Comparison of ENCODE assay signal across 8 mouse cellular contexts in genomic region chr17:23585721-23586491, GRCm38 (mm10). TPM values are rescaled to one million over a fixed set of nuclear protein-coding genes. Genes with fewer than 3 reads are reported as not detected.
DNase-seq lines count a peak whose midpoint lies in the region; TF ChIP-seq lines count a peak whose summit lies in the region.

No protein-coding gene starts in this region.

- WGBS in forebrain, embryonic 10.5 days, result under 1% methylated on average over 22 of the region's 22 CpGs
- 1% methylated on average over 22 of the region's 22 CpGs for WGBS in lung, adult 2 months

- H3K9me3 ChIP-seq in E14TG2a.4 (ENCODE audit: low read length), result no peaks in the 10 kb centered on the region
- no peaks in the 10 kb centered on the region for H3K9me3 ChIP-seq in forebrain, embryonic 10.5 days

- DNase-seq in brain, adult 2 months (ENCODE audit: low read depth, low spot score), result peak; percentile 94
- peak; percentile 69 for DNase-seq in forebrain, embryonic 10.5 days (ENCODE audit: extremely low spot score, low spot score)
- peak; percentile 28 to 70 for DNase-seq in heart, postnatal 14 days
- DNase-seq in layer of hippocampus, adult 18-20 months (ENCODE audit: low spot score in 2 of 2), result peak; percentile 63 to 84
- DNase-seq in lung, adult 2 months, result peak; percentile 35
- DNase-seq in ovary, postnatal 14 days (ENCODE audit: low spot score), result peak; percentile 52
- no peak for DNase-seq in thymus, postnatal 25 days

- intact Hi-C loops in heart, postnatal 14 days (cut with DNase I), result no loop called here

- TF ChIP-seq POLR2A in lung, adult 2 months (IDR thresholded peaks at IDR 0.05; ENCODE audit: borderline replicate concordance, extremely low read depth, low read depth, low read length), result peak; percentile 49; the same call in 1 of the 2 replicates

- peak overlapping the region; percentile 93 for H3K4me3 ChIP-seq in E14TG2a.4 (replicated peaks; ENCODE audit: low read length)
- peak overlapping the region; percentile 82 for H3K4me3 ChIP-seq in forebrain, embryonic 10.5 days
- peak overlapping the region; percentile 83 for H3K4me3 ChIP-seq in lung, adult 2 months (replicated peaks; ENCODE audit: extremely low read depth, low read depth, low read length)

- no peaks in the 10 kb centered on the region for H3K27me3 ChIP-seq in E14TG2a.4 (ENCODE audit: insufficient read depth, low read length)
- no peaks in the 10 kb centered on the region for H3K27me3 ChIP-seq in forebrain, embryonic 10.5 days (ENCODE audit: poor library complexity, severe bottlenecking)

- peak overlapping the region; percentile 86 for H3K27ac ChIP-seq in forebrain, embryonic 10.5 days

- TF ChIP-seq CTCF in E14TG2a.4 (conservative IDR thresholded peaks at IDR 0.05; ENCODE audit: low read length), result no peak
- no peak for TF ChIP-seq CTCF in lung, adult 2 months (IDR thresholded peaks at IDR 0.05; ENCODE audit: insufficient read depth, low read length)

- H3K4me1 ChIP-seq in E14TG2a.4 (replicated peaks; ENCODE audit: low read depth, low read length), result peaks cover 32% of the 10 kb centered on the region
- H3K4me1 ChIP-seq in forebrain, embryonic 10.5 days, result peaks cover 31% of the 10 kb centered on the region
- H3K4me1 ChIP-seq in lung, adult 2 months (ENCODE audit: control insufficient read depth, insufficient read depth, low read length), result peaks cover 2% of the 10 kb centered on the region; the same call in 1 of the 2 replicates

- H3K36me3 ChIP-seq in E14TG2a.4 (ENCODE audit: insufficient read depth, low read length), result peaks cover 33% of the 10 kb centered on the region
- peaks cover 32% of the 10 kb centered on the region for H3K36me3 ChIP-seq in forebrain, embryonic 10.5 days (replicated peaks)

RNA-seq across cellular contexts. Expression of gene Zfp13, which starts 13.4 kb away (rescaled TPM):
- polyA plus RNA-seq in forebrain, embryonic 10.5 days (2016; fragmentation: Nextera tagmentation; extraction: Ambion mirVana), result 22.1 and 22.2 TPM in 2 replicates
- 1 to 10 TPM; 4.3 to 5.0 TPM for total RNA-seq in heart, postnatal 14 days (2021)
- total RNA-seq in layer of hippocampus, adult 18-20 months (2021), result 10 to 100 TPM; 28.0 to 29.6 TPM
- 14.9 and 15.2 TPM in 2 replicates for polyA plus RNA-seq in lung, adult 2 months (2012; rRNA removed)

RNA-seq across cellular contexts. Expression of gene Zscan10, which starts 14.8 kb away (rescaled TPM):
- 0.42 and 0.65 TPM in 2 replicates for polyA plus RNA-seq in forebrain, embryonic 10.5 days (2016; fragmentation: Nextera tagmentation; extraction: Ambion mirVana)
- not detected for total RNA-seq in heart, postnatal 14 days (2021)
- total RNA-seq in layer of hippocampus, adult 18-20 months (2021), result not detected
- polyA plus RNA-seq in lung, adult 2 months (2012; rRNA removed), result 0.06 TPM in 1 of 2 replicates, not detected in the other

RNA-seq across cellular contexts. Expression of gene Zfp213, which starts 21.9 kb away (rescaled TPM):
- 27.6 and 29.9 TPM in 2 replicates for polyA plus RNA-seq in forebrain, embryonic 10.5 days (2016; fragmentation: Nextera tagmentation; extraction: Ambion mirVana)
- 1 to 10 TPM; 4.9 to 5.8 TPM for total RNA-seq in heart, postnatal 14 days (2021)
- 1 to 10 TPM; 7.9 to 8.0 TPM for total RNA-seq in layer of hippocampus, adult 18-20 months (2021)
- polyA plus RNA-seq in lung, adult 2 months (2012; rRNA removed), result 13.4 and 14.0 TPM in 2 replicates

RNA-seq across cellular contexts. Expression of gene Mmp25, which starts 59.2 kb away (rescaled TPM):
- 0.77 and 0.84 TPM in 2 replicates for polyA plus RNA-seq in forebrain, embryonic 10.5 days (2016; fragmentation: Nextera tagmentation; extraction: Ambion mirVana)
- under 1 TPM; 0.10 to 0.24 TPM for total RNA-seq in heart, postnatal 14 days (2021)
- total RNA-seq in layer of hippocampus, adult 18-20 months (2021), result under 1 TPM in 1 of 2 experiments, not detected in 1; 0.10 TPM
- polyA plus RNA-seq in lung, adult 2 months (2012; rRNA removed), result 0.70 and 1.0 TPM in 2 replicates

Comparison
In these comparisons a context has a peak if more than half of its experiments do, and no peak if none do; other contexts are left out.
1. RNA of gene Zfp13, which starts 13.4 kb away (total RNA-seq): 28.0 to 29.6 TPM in layer of hippocampus, adult 18-20 months; 4.3 to 5.0 TPM in heart, postnatal 14 days; every median in the first group is over 4 times any median in the second.
2. Peak in every context shown above with its lines, with median percentiles within 50 percentile points of each other: H3K4me3 ChIP-seq.